Mouse (Mus musculus): ENCODE data around the gene Mfsd9. TPM values are rescaled to one million over a fixed set of nuclear protein-coding genes. Genes with fewer than 3 reads are reported as not detected.

The Mfsd9 gene
- polyA plus RNA-seq, 1 experiment from 2014 or later, result 4.6 TPM

- Histone ChIP-seq H3K4me1 (ENCODE audit: control insufficient read depth, insufficient read depth, low read length) (no peaks in the 10 kb centered on the region), H3K4me3 (replicated peaks; ENCODE audit: low read length) (no peak overlapping the region), H3K27me3 (ENCODE audit: control insufficient read depth, insufficient read depth, low read length) (no peaks in the 10 kb centered on the region), H3K9me3 (replicated peaks; ENCODE audit: control insufficient read depth, low read length) (no peaks in the 10 kb centered on the region), H3K36me3 (ENCODE audit: control insufficient read depth, insufficient read depth, low read length) (no peaks in the 10 kb centered on the region), H3K4me2 (ENCODE audit: low read depth, low read length) (no peak overlapping the region), H3K27ac (ENCODE audit: low read length) (no peak overlapping the region), H3K9ac (ENCODE audit: low read length) (no peak overlapping the region)
- ATAC-seq (ENCODE audit: insufficient read depth, low FRiP score), result no peak
- WGBS, result 78% methylated on average over 4 of the region's 4 CpGs
These were observed 21.1 kb downstream of the Mfsd9 start for GRCm38 (mm10) chr1:40769331-40769894.

GRCm38 (mm10) chr1:40768606-40769005, 21.9 kb downstream of the Mfsd9 start:
- no peaks in the 10 kb centered on the region for H3K9me3 ChIP-seq (replicated peaks; ENCODE audit: control insufficient read depth, low read length)
- no peak overlapping the region for H3K4me3 ChIP-seq (replicated peaks; ENCODE audit: low read length)
- no peak overlapping the region for H3K27ac ChIP-seq (ENCODE audit: low read length)
- H3K9ac ChIP-seq (ENCODE audit: low read length), result no peak overlapping the region
- 29% methylated on average over 6 of the region's 6 CpGs for WGBS
- H3K4me1 ChIP-seq (ENCODE audit: control insufficient read depth, insufficient read depth, low read length), result no peaks in the 10 kb centered on the region
- no peaks in the 10 kb centered on the region for H3K27me3 ChIP-seq (ENCODE audit: control insufficient read depth, insufficient read depth, low read length)
- no peak for ATAC-seq (ENCODE audit: insufficient read depth, low FRiP score)
- H3K36me3 ChIP-seq (ENCODE audit: control insufficient read depth, insufficient read depth, low read length), result no peaks in the 10 kb centered on the region
- no peak overlapping the region for H3K4me2 ChIP-seq (ENCODE audit: low read depth, low read length)

- ATAC-seq (ENCODE audit: insufficient read depth, low FRiP score), result no peak
- Histone ChIP-seq H3K27ac (ENCODE audit: low read length) (no peak overlapping the region), H3K27me3 (ENCODE audit: control insufficient read depth, insufficient read depth, low read length) (no peaks in the 10 kb centered on the region), H3K4me2 (ENCODE audit: low read depth, low read length) (no peak overlapping the region), H3K4me1 (ENCODE audit: control insufficient read depth, insufficient read depth, low read length) (no peaks in the 10 kb centered on the region), H3K36me3 (ENCODE audit: control insufficient read depth, insufficient read depth, low read length) (no peaks in the 10 kb centered on the region), H3K4me3 (replicated peaks; ENCODE audit: low read length) (no peak overlapping the region), H3K9me3 (replicated peaks; ENCODE audit: control insufficient read depth, low read length) (no peaks in the 10 kb centered on the region), H3K9ac (ENCODE audit: low read length) (no peak overlapping the region)
- 85% methylated on average over 18 of the region's 18 CpGs for WGBS
These were observed 22.9 kb downstream of the Mfsd9 start for GRCm38 (mm10) chr1:40767588-40767987.

GRCm38 (mm10) chr1:40765521-40765920, 25.0 kb downstream of the Mfsd9 start:
- Histone ChIP-seq H3K36me3 (ENCODE audit: control insufficient read depth, insufficient read depth, low read length) (no peaks in the 10 kb centered on the region), H3K4me1 (ENCODE audit: control insufficient read depth, insufficient read depth, low read length) (no peaks in the 10 kb centered on the region), H3K27me3 (ENCODE audit: control insufficient read depth, insufficient read depth, low read length) (no peaks in the 10 kb centered on the region), H3K9me3 (replicated peaks; ENCODE audit: control insufficient read depth, low read length) (no peaks in the 10 kb centered on the region), H3K9ac (ENCODE audit: low read length) (no peak overlapping the region), H3K27ac (ENCODE audit: low read length) (no peak overlapping the region), H3K4me2 (ENCODE audit: low read depth, low read length) (no peak overlapping the region), H3K4me3 (replicated peaks; ENCODE audit: low read length) (no peak overlapping the region)
- WGBS, result 87% methylated on average over 12 of the region's 12 CpGs
- ATAC-seq (ENCODE audit: insufficient read depth, low FRiP score), result no peak

GRCm38 (mm10) chr1:40764701-40765275, 25.7 kb downstream of the Mfsd9 start:
- no peak; the same call in 1 of the 2 replicates for ATAC-seq (ENCODE audit: insufficient read depth, low FRiP score)
- H3K4me2 ChIP-seq (ENCODE audit: low read depth, low read length), result no peak overlapping the region
- no peaks in the 10 kb centered on the region for H3K4me1 ChIP-seq (ENCODE audit: control insufficient read depth, insufficient read depth, low read length)
- H3K27me3 ChIP-seq (ENCODE audit: control insufficient read depth, insufficient read depth, low read length), result no peaks in the 10 kb centered on the region
- H3K9ac ChIP-seq (ENCODE audit: low read length), result no peak overlapping the region
- WGBS, result 76% methylated on average over 15 of the region's 15 CpGs
- H3K9me3 ChIP-seq (replicated peaks; ENCODE audit: control insufficient read depth, low read length), result no peaks in the 10 kb centered on the region
- H3K4me3 ChIP-seq (replicated peaks; ENCODE audit: low read length), result no peak overlapping the region
- no peak overlapping the region for H3K27ac ChIP-seq (ENCODE audit: low read length)
- no peaks in the 10 kb centered on the region for H3K36me3 ChIP-seq (ENCODE audit: control insufficient read depth, insufficient read depth, low read length)

DNA sequence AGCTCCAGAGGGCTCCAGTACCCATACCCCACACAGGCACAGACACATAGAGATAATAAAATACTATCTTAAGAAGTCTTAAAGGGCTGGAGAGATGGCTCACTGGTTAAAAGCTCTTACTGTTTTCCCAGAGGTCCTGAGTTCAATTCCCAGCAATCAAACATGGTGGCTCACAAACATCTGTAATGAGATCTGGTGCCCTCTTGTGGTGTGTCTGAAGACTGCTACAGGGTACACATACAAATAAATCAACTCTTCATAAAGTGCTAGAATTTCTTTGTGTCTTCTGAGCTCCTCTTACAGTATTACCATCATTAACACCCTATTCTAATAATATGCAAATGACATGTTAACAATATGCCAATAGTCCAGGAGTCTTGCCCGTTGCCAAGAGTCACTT, 26.4 kb downstream of the Mfsd9 start:
- Histone ChIP-seq H3K4me1 (ENCODE audit: control insufficient read depth, insufficient read depth, low read length) (no peaks in the 10 kb centered on the region), H3K9ac (ENCODE audit: low read length) (no peak overlapping the region), H3K27ac (ENCODE audit: low read length) (no peak overlapping the region), H3K27me3 (ENCODE audit: control insufficient read depth, insufficient read depth, low read length) (no peaks in the 10 kb centered on the region), H3K36me3 (ENCODE audit: control insufficient read depth, insufficient read depth, low read length) (no peaks in the 10 kb centered on the region), H3K9me3 (replicated peaks; ENCODE audit: control insufficient read depth, low read length) (no peaks in the 10 kb centered on the region), H3K4me2 (ENCODE audit: low read depth, low read length) (no peak overlapping the region), H3K4me3 (replicated peaks; ENCODE audit: low read length) (no peak overlapping the region)
- WGBS, result 89% methylated on average over 1 of the region's 1 CpGs
- ATAC-seq (ENCODE audit: insufficient read depth, low FRiP score), result no peak

GRCm38 (mm10) chr1:40759751-40760445, 30.6 kb downstream of the Mfsd9 start:
- no peaks in the 10 kb centered on the region for H3K36me3 ChIP-seq (ENCODE audit: control insufficient read depth, insufficient read depth, low read length)
- H3K4me1 ChIP-seq (ENCODE audit: control insufficient read depth, insufficient read depth, low read length), result no peaks in the 10 kb centered on the region
- no peak overlapping the region for H3K4me2 ChIP-seq (ENCODE audit: low read depth, low read length)
- no peak overlapping the region for H3K4me3 ChIP-seq (replicated peaks; ENCODE audit: low read length)
- no peaks in the 10 kb centered on the region for H3K27me3 ChIP-seq (ENCODE audit: control insufficient read depth, insufficient read depth, low read length)
- ATAC-seq (ENCODE audit: insufficient read depth, low FRiP score), result no peak
- H3K9me3 ChIP-seq (replicated peaks; ENCODE audit: control insufficient read depth, low read length), result no peaks in the 10 kb centered on the region
- no peak overlapping the region for H3K9ac ChIP-seq (ENCODE audit: low read length)
- WGBS, result 73% methylated on average over 6 of the region's 6 CpGs
- H3K27ac ChIP-seq (ENCODE audit: low read length), result no peak overlapping the region

DNA sequence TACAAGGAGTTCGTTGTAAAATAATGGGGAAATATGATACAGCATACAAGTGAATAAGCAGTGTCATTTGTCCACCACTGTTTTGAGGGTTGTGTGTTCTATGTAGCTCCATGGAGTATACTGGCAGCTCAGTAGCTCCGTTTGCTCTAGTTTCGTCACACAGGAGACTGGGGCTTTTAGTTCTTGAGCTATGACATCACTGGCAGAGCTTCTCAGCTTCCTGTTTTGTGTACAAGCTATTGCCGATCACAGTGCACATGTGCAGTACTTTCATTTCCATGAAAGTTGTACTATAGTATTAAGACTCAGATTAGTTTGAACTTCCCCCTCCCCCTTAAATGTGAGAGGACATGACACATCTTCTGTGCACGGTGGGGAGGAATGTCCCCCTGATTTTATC, 44.4 kb downstream of the Mfsd9 start:
- Histone ChIP-seq H3K27ac (ENCODE audit: low read length) (no peak overlapping the region), H3K9me3 (replicated peaks; ENCODE audit: control insufficient read depth, low read length) (no peaks in the 10 kb centered on the region), H3K36me3 (ENCODE audit: control insufficient read depth, insufficient read depth, low read length) (no peaks in the 10 kb centered on the region), H3K27me3 (ENCODE audit: control insufficient read depth, insufficient read depth, low read length) (no peaks in the 10 kb centered on the region), H3K4me3 (replicated peaks; ENCODE audit: low read length) (no peak overlapping the region), H3K9ac (ENCODE audit: low read length) (no peak overlapping the region), H3K4me2 (ENCODE audit: low read depth, low read length) (no peak overlapping the region), H3K4me1 (ENCODE audit: control insufficient read depth, insufficient read depth, low read length) (no peaks in the 10 kb centered on the region)
- WGBS, result 74% methylated on average over 5 of the region's 5 CpGs
- ATAC-seq (ENCODE audit: insufficient read depth, low FRiP score), result no peak

GRCm38 (mm10) chr1:40740739-40741138, 49.7 kb downstream of the Mfsd9 start:
- H3K36me3 ChIP-seq (ENCODE audit: control insufficient read depth, insufficient read depth, low read length), result no peaks in the 10 kb centered on the region
- H3K27me3 ChIP-seq (ENCODE audit: control insufficient read depth, insufficient read depth, low read length), result no peaks in the 10 kb centered on the region
- ATAC-seq (ENCODE audit: insufficient read depth, low FRiP score), result no peak
- H3K27ac ChIP-seq (ENCODE audit: low read length), result no peak overlapping the region
- no peaks in the 10 kb centered on the region for H3K9me3 ChIP-seq (replicated peaks; ENCODE audit: control insufficient read depth, low read length)
- no peak overlapping the region for H3K4me2 ChIP-seq (ENCODE audit: low read depth, low read length)
- H3K4me3 ChIP-seq (replicated peaks; ENCODE audit: low read length), result no peak overlapping the region
- no peaks in the 10 kb centered on the region for H3K4me1 ChIP-seq (ENCODE audit: control insufficient read depth, insufficient read depth, low read length)
- H3K9ac ChIP-seq (ENCODE audit: low read length), result no peak overlapping the region
- WGBS, result 44% methylated on average over 2 of the region's 2 CpGs

Data from stomach, embryonic 16.5 days (tissue).